Mouse (Mus musculus) liver, adult 2 months (tissue): Measurements from ENCODE around the gene Lmnb2.

ENCODE experiments used
- CTCF ChIP-seq: fragments of 200-500 bp; IDR thresholded peaks from 2 replicates; pipeline ENCODE4 v1.5.1; 2011; ENCODE audit warnings: low read depth, low read length, control low read depth
- POLR2A ChIP-seq: fragments of 200-500 bp; IDR thresholded peaks from 2 replicates; pipeline ENCODE4 v1.6.1; 2011; ENCODE audit warnings: low read length, control low read depth; ENCODE audit not compliant: insufficient read depth; ENCODE audit errors: extremely low read depth

- TF ChIP-seq POLR2A (no peak), CTCF (no peak)
Observed at GRCm38 (mm10) chr10:80857386-80857785, 60.7 kb downstream of the Lmnb2 start.
